Mouse (Mus musculus) spleen, adult 2 months (tissue): Measurements from ENCODE around the gene Ugt2b36.

ENCODE experiments used
- CTCF ChIP-seq: fragments of 200-500 bp; IDR thresholded peaks from 2 replicates; pipeline ENCODE4 v1.5.1; 2011; ENCODE audit warnings: mild to moderate bottlenecking, inconsistent platforms; ENCODE audit not compliant: insufficient read depth, insufficient read length, insufficient replicate concordance; ENCODE audit errors: extremely low read depth
- POLR2A ChIP-seq: fragments of 200-500 bp; IDR thresholded peaks from 2 replicates; pipeline ENCODE4 v1.6.1; 2011; ENCODE audit warnings: low read depth, low read length, inconsistent platforms

DNA sequence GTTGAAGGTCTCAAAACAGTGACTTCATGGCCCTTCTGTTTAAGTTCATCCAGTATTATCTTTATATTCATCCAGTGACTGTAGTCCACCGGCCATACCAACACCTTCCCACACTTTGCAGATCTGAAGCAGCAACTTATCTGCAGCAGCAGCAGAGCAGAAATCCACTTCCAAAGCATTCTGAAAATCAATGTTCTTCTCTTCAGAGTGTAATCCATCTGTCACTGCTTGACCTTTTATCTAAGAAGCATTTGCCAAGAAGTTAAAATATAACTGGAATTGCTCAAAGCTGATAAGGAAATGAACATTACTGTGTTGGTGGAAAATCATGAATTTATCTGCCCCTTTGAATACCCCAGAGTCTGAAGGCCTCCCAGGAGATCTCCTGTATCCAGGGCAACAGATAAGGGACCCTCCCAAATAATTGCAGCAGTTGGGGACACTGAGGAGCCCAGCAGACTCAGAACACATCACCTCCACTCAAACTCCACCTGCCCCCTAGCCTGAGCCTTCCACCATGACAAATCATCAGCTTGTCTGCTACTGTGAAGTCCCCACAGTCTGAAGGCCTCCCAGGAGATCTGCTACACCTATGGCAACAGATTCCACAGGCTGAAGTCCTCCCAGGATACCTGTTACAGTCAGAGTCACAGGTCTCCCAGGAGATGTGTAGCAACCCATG lies at the start of gene Ugt2b36:
- TF ChIP-seq CTCF (no peak), POLR2A (no peak)
